Mouse (Mus musculus): ENCODE measurements around the gene Col6a2. TPM values are rescaled to one million over a fixed set of nuclear protein-coding genes. Genes with fewer than 3 reads are reported as not detected.

Col6a2 gene
- 0.21 TPM for total RNA-seq (2023)

GRCm38 (mm10) chr10:76622928-76623680, at the start of gene Col6a2:
TSS of gene Col6a2 (minus strand) at chr10:76623630.

GRCm38 (mm10) chr10:76575374-76575773, 48.1 kb downstream of the Col6a2 start, which contains the start of gene Ftcd:
TSS of gene Ftcd (plus strand) at chr10:76575648.

GRCm38 (mm10) chr10:76561972-76562371, 61.5 kb downstream of the Col6a2 start, which contains the start of gene Spatc1l:
TSS of gene Spatc1l (plus strand) at chr10:76562272.

Other genes starting within 250 kb of the Col6a2 start
- gene AC141477.1, start 183.2 kb downstream of the Col6a2 start, total RNA-seq (2023): not detected
- gene Pcnt, start 180.8 kb downstream of the Col6a2 start, total RNA-seq (2023): 67.8 TPM
- not detected for gene 2610028H24Rik, start 174.5 kb downstream of the Col6a2 start, total RNA-seq (2023)
- 74.8 TPM for gene Mcm3ap, start 154.7 kb downstream of the Col6a2 start, total RNA-seq (2023)
- gene Ybey, start 154.5 kb downstream of the Col6a2 start, total RNA-seq (2023): 1.5 TPM
- gene Lss, start 92.0 kb downstream of the Col6a2 start, total RNA-seq (2023): 28.1 TPM
- gene Spatc1l, start 61.4 kb downstream of the Col6a2 start, total RNA-seq (2023): not detected
- not detected for gene Ftcd, start 48.0 kb downstream of the Col6a2 start, total RNA-seq (2023)
- gene Col6a1, start 102.5 kb upstream of the Col6a2 start, total RNA-seq (2023): not detected